Mouse (Mus musculus) C2C12 (cell line): Measurements from ENCODE around the gene Hdac11. TPM values are rescaled to one million over a fixed set of nuclear protein-coding genes. Genes with fewer than 3 reads are reported as not detected.

ENCODE experiments used
- H3K27me3 ChIP-seq: one replicate; pipeline ENCODE4 v1.6.1; 2011; ENCODE audit not compliant: control insufficient read depth, insufficient read depth, insufficient read length
- H3K36me3 ChIP-seq: one replicate; pipeline ENCODE4 v1.6.1; 2011; ENCODE audit not compliant: control insufficient read depth, insufficient read depth
- H3K4me3 ChIP-seq: one replicate; pipeline ENCODE4 v1.5.1; 2011; ENCODE audit warnings: mild to moderate bottlenecking, control low read depth; ENCODE audit not compliant: poor library complexity, insufficient read depth, severe bottlenecking
- H3K79me2 ChIP-seq: one replicate; pipeline ENCODE4 v1.6.1; 2011; ENCODE audit not compliant: control insufficient read depth, insufficient read depth
- H3K79me3 ChIP-seq: one replicate; pipeline ENCODE4 v1.6.1; 2011; ENCODE audit warnings: low read depth, control low read depth
- H3ac ChIP-seq: one replicate; pipeline ENCODE3; 2011; ENCODE audit warnings: low read depth; ENCODE audit not compliant: control insufficient read depth, insufficient read length
- CEBPB ChIP-seq: IDR thresholded peaks from one replicate; pipeline ENCODE4 v1.6.1; 2011; ENCODE audit warnings: low read depth, mild to moderate bottlenecking, control low read depth, moderate library complexity
- CTCF ChIP-seq: IDR thresholded peaks from one replicate; pipeline ENCODE4 v1.5.1; 2011; ENCODE audit not compliant: control insufficient read depth, insufficient read depth, insufficient read length
- FOSL1 ChIP-seq: IDR thresholded peaks from one replicate; pipeline ENCODE4 v1.8.0; 2011; ENCODE audit warnings: mild to moderate bottlenecking, low read length; ENCODE audit not compliant: poor library complexity, insufficient read depth, severe bottlenecking
- MAX ChIP-seq: IDR thresholded peaks from one replicate; pipeline ENCODE4 v1.6.1; 2011; ENCODE audit warnings: mild to moderate bottlenecking, control low read depth
- MYOD1 ChIP-seq: IDR thresholded peaks from one replicate; pipeline ENCODE4 v1.6.1; 2011; ENCODE audit warnings: low read depth; ENCODE audit not compliant: control insufficient read depth, insufficient read length
- MYOG ChIP-seq: IDR thresholded peaks from one replicate; pipeline ENCODE4 v1.6.1; 2011; ENCODE audit not compliant: control insufficient read depth, insufficient read length; ENCODE audit errors: extremely low read depth
- USF1 ChIP-seq: IDR thresholded peaks from one replicate; pipeline ENCODE4 v1.6.1; 2011; ENCODE audit warnings: low read depth, mild to moderate bottlenecking, control low read depth, moderate library complexity
- polyA plus RNA-seq: library from polyadenylated mRNA; unstranded; fragments of >200 nt; fragmentation: generic; extraction: Trizol; gene quantifications from one replicate; pipeline ENCODE4 v1.2.1, GENCODE M21; 2012; ENCODE audit warnings: missing spikeins

Hdac11 gene
- polyA plus RNA-seq, 1 experiment, result 1.1 TPM

GRCm38 (mm10) chr6:91192421-91192820 lies 36.0 kb downstream of the Hdac11 start:
- Histone ChIP-seq H3K79me3 (no peaks in the 10 kb centered on the region), H3K4me3 (no peak overlapping the region), H3K36me3 (no peaks in the 10 kb centered on the region), H3K27me3 (no peaks in the 10 kb centered on the region), H3ac (peak overlapping the region; percentile 32), H3K79me2 (no peaks in the 10 kb centered on the region)
- peak; percentile 12 for TF ChIP-seq MYOD1
- no peak for TF ChIP-seq FOSL1
- no peak for TF ChIP-seq MAX

GRCm38 (mm10) chr6:91192851-91193545 lies 36.5 kb downstream of the Hdac11 start:
- Histone ChIP-seq H3K79me2 (no peaks in the 10 kb centered on the region), H3K27me3 (no peaks in the 10 kb centered on the region)
- peak; percentile 27 for TF ChIP-seq CEBPB
- no peak for TF ChIP-seq USF1
- peak; percentile 35 for TF ChIP-seq MYOD1
- peak; percentile 50 for TF ChIP-seq FOSL1
- TF ChIP-seq CTCF, result no peak
- peak; percentile 92 for TF ChIP-seq MAX
- TF ChIP-seq MYOG, result no peak

GRCm38 (mm10) chr6:91198456-91198855 lies 42.0 kb downstream of the Hdac11 start:
- Histone ChIP-seq H3ac (no peak overlapping the region), H3K79me2 (no peaks in the 10 kb centered on the region), H3K36me3 (no peaks in the 10 kb centered on the region), H3K27me3 (no peaks in the 10 kb centered on the region), H3K4me3 (no peak overlapping the region), H3K79me3 (no peaks in the 10 kb centered on the region)
- TF ChIP-seq FOSL1 (no peak), USF1 (no peak), CEBPB (no peak), CTCF (no peak), MAX (no peak), MYOG (no peak), MYOD1 (no peak)

More at GRCm38 (mm10) chr6:91192851-91193545, 36.5 kb downstream of the Hdac11 start:
- no peaks in the 10 kb centered on the region for H3K79me3 ChIP-seq
- H3ac ChIP-seq, result peak overlapping the region; percentile 10
- H3K36me3 ChIP-seq, result no peaks in the 10 kb centered on the region
- H3K4me3 ChIP-seq, result no peak overlapping the region

DNA sequence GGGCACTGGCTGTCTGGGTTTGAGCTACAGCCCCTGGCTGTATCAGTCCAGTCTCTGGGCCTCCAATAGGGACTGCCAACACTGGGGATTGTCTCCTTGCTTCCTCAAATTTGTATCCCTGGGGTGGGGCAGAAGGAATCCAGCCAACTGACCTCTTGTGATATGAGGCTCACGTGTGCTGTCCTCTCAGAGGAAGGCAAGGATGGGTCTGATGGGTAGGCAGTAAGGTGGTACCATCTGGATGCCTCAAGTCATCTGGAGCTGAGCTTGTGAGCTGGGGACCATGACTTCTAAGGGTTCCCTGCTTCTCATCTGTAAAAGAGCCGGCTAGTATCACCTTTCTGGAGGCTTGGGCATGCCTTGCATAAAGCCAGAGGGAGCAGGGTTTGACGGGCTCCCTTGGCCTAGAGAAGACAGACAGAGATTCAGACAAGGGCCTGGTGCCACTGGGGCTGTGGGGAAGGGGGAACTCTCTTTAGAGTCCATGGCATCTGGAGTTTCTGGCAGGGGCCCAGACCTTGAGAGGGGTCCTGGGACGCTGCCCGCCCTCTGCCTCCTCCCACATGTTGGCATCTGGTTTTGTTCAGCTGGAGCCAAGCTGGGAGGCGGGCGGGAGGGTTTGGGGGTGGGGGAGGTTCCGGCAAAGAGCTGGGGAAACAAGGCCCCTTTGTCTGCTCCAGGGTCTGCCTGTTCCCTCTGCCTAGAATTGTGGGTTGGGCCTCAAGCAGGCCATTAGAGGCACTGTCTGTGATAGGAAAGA lies 44.1 kb downstream of the Hdac11 start:
- H3K27me3 ChIP-seq, result no peaks in the 10 kb centered on the region
- H3K79me3 ChIP-seq, result no peaks in the 10 kb centered on the region
- H3K4me3 ChIP-seq, result no peak overlapping the region
- H3K36me3 ChIP-seq, result no peaks in the 10 kb centered on the region
- no peaks in the 10 kb centered on the region for H3K79me2 ChIP-seq
- H3ac ChIP-seq, result no peak overlapping the region
- no peak for TF ChIP-seq MAX
- no peak for TF ChIP-seq MYOG
- no peak for TF ChIP-seq CEBPB
- no peak for TF ChIP-seq USF1
- TF ChIP-seq FOSL1, result no peak
- TF ChIP-seq MYOD1, result no peak
- TF ChIP-seq CTCF, result no peak

DNA sequence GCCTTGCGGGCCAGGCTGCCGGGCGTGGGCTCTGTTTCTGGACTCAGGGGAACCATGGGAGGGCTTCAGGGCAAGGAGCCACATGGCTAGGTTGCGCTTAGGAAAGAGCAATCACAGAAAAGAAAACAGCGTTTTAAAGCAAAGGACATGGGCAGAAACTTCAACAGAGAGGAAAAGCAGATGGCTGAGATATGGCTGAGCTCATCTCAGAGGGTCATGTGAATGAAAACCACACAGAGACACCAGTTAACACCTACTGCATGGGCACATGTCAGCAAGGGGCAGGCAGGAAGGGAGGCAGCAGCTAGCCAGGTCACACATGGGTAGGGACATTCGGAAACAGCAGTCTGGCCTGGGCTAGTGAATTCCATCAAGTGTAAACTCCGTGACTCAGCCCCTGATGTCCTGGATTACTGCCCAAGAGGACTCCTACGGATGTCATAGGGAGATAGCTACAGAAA lies 45.4 kb downstream of the Hdac11 start:
- Histone ChIP-seq H3ac (peak overlapping the region; percentile 4), H3K36me3 (no peaks in the 10 kb centered on the region), H3K27me3 (no peaks in the 10 kb centered on the region), H3K79me2 (no peaks in the 10 kb centered on the region), H3K4me3 (no peak overlapping the region), H3K79me3 (no peaks in the 10 kb centered on the region)
- peak; percentile 73 for TF ChIP-seq USF1
- no peak for TF ChIP-seq CTCF
- no peak for TF ChIP-seq MYOG
- peak; percentile 99 for TF ChIP-seq MAX
- peak; percentile 58 for TF ChIP-seq MYOD1
- no peak for TF ChIP-seq CEBPB
- TF ChIP-seq FOSL1, result no peak
